Mouse (Mus musculus) embryonic facial prominence, embryonic 14.5 days (tissue): ENCODE measurements around the gene Cel. TPM values are rescaled to one million over a fixed set of nuclear protein-coding genes. Genes with fewer than 3 reads are reported as not detected.

ENCODE experiments used
- ATAC-seq: fragments of 200-750 bp; cut with Nextera tagmentation; 2 replicates; pipeline ENCODE4 v1.8.0; 2017; ENCODE audit warnings: low read depth, moderate number of reproducible peaks, moderate TSS enrichment
- DNase-seq: peaks from one replicate; pipeline ENCODE4 v3.0.0-alpha.2; 2015; ENCODE audit warnings: low spot score
- H3K27ac ChIP-seq: fragments of 300-500 bp; sonication (generic); replicated peaks from 2 replicates; pipeline ENCODE4 v1.5.1; 2014; ENCODE audit warnings: low read depth, mild to moderate bottlenecking, low read length, moderate library complexity
- H3K27me3 ChIP-seq: fragments of 300-500 bp; sonication (generic); replicated peaks from 2 replicates; pipeline ENCODE4 v1.6.1; 2014; ENCODE audit warnings: low read length; ENCODE audit not compliant: control insufficient read depth, insufficient read depth
- H3K36me3 ChIP-seq: fragments of 300-500 bp; sonication (generic); 2 replicates; pipeline ENCODE4 v1.6.1; 2014; ENCODE audit warnings: low read length, mixed read lengths; ENCODE audit not compliant: control insufficient read depth, insufficient read depth
- H3K4me1 ChIP-seq: fragments of 300-500 bp; sonication (generic); 2 replicates; pipeline ENCODE4 v1.6.1; 2014; ENCODE audit warnings: antibody characterized with exemption, low read length; ENCODE audit not compliant: control insufficient read depth, insufficient read depth
- H3K4me2 ChIP-seq: fragments of 300-500 bp; sonication (generic); 2 replicates; pipeline ENCODE4 v1.6.1; 2014; ENCODE audit warnings: low read depth, mild to moderate bottlenecking, low read length, moderate library complexity, mixed read lengths
- H3K4me3 ChIP-seq: fragments of 300-500 bp; sonication (generic); 2 replicates; pipeline ENCODE4 v1.5.1; 2014; ENCODE audit warnings: low read depth, mild to moderate bottlenecking, low read length
- H3K9ac ChIP-seq: fragments of 300-500 bp; sonication (generic); 2 replicates; pipeline ENCODE4 v1.6.1; 2014; ENCODE audit warnings: low read depth, mild to moderate bottlenecking, low read length, moderate library complexity, mixed read lengths
- H3K9me3 ChIP-seq: fragments of 300-500 bp; sonication (generic); 2 replicates; pipeline ENCODE4 v1.6.1; 2016; ENCODE audit warnings: low read length; ENCODE audit not compliant: control insufficient read depth
- WGBS: fragments of 180-500 bp; shearing (Covaris S2); extraction: QIAGEN DNeasy Blood & Tissue Kit; methylation state at CpG from one replicate; pipeline ENCODE4 v1.1.7; 2014; 5-methylcytosine and 5-hydroxymethylcytosine counted together
- polyA plus RNA-seq: library from polyadenylated mRNA; unstranded; fragments of >200 nt; fragmentation: Nextera tagmentation; extraction: Ambion mirVana; gene quantifications from 2 replicates; pipeline ENCODE4 v1.2.1, GENCODE M21; 2014

The Cel gene
- polyA plus RNA-seq = not detected in 2 replicates

GRCm38 (mm10) chr2:28563303-28563702 lies at the start of gene Cel:
Gene Cel, minus strand, starts transcription at chr2:28563403.
- no peak within 1 kb of the TSS for H3K9ac ChIP-seq
- WGBS = 64% methylated on average over 6 of the region's 6 CpGs

GRCm38 (mm10) chr2:28612436-28613063 lies 49.3 kb upstream of the Cel start:
- Histone ChIP-seq H3K27me3 (no peaks in the 10 kb centered on the region), H3K27ac (no peak overlapping the region), H3K36me3 (no peaks in the 10 kb centered on the region), H3K9ac (no peak overlapping the region), H3K4me2 (no peak overlapping the region), H3K9me3 (no peaks in the 10 kb centered on the region), H3K4me3 (no peak overlapping the region), H3K4me1 (no peaks in the 10 kb centered on the region)
- DNase-seq (no peak), ATAC-seq (no peak)
- 53% methylated on average over 10 of the region's 10 CpGs for WGBS

More at GRCm38 (mm10) chr2:28563303-28563702, at the start of gene Cel:
- no peak within 1 kb of the TSS for H3K27ac ChIP-seq
- ATAC-seq (no peak), DNase-seq (no peak)
- no peaks in the 10 kb centered on the region for H3K4me1 ChIP-seq
- peaks cover 33% of the 10 kb centered on the region for H3K36me3 ChIP-seq
- no peak within 1 kb of the TSS for H3K4me3 ChIP-seq
- H3K27me3 ChIP-seq = no peaks in the 10 kb centered on the region
- H3K4me2 ChIP-seq = no peak within 1 kb of the TSS
- no peaks in the 10 kb centered on the region for H3K9me3 ChIP-seq

GRCm38 (mm10) chr2:28611407-28611787 lies 48.2 kb upstream of the Cel start:
- Histone ChIP-seq H3K27ac (no peak overlapping the region), H3K4me1 (no peaks in the 10 kb centered on the region), H3K36me3 (no peaks in the 10 kb centered on the region), H3K9ac (no peak overlapping the region), H3K4me3 (no peak overlapping the region), H3K27me3 (no peaks in the 10 kb centered on the region), H3K4me2 (no peak overlapping the region), H3K9me3 (no peaks in the 10 kb centered on the region)
- ATAC-seq (no peak), DNase-seq (no peak)
- WGBS = 83% methylated on average over 15 of the region's 17 CpGs

- Histone ChIP-seq H3K4me2 (no peak overlapping the region), H3K4me3 (no peak overlapping the region), H3K9me3 (no peaks in the 10 kb centered on the region), H3K27ac (no peak overlapping the region), H3K4me1 (no peaks in the 10 kb centered on the region), H3K9ac (no peak overlapping the region), H3K27me3 (no peaks in the 10 kb centered on the region), H3K36me3 (no peaks in the 10 kb centered on the region)
- no peak for ATAC-seq
- no peak for DNase-seq
- 70% methylated on average over 12 of the region's 12 CpGs for WGBS
Observed at GRCm38 (mm10) chr2:28610716-28611406, 47.7 kb upstream of the Cel start.

GRCm38 (mm10) chr2:28609851-28610250 lies 46.6 kb upstream of the Cel start:
- no peak overlapping the region for H3K4me2 ChIP-seq
- H3K9ac ChIP-seq = no peak overlapping the region
- H3K27me3 ChIP-seq = no peaks in the 10 kb centered on the region
- ATAC-seq = no peak
- 88% methylated on average over 10 of the region's 10 CpGs for WGBS
- no peak overlapping the region for H3K27ac ChIP-seq
- H3K4me1 ChIP-seq = no peaks in the 10 kb centered on the region
- H3K36me3 ChIP-seq = no peaks in the 10 kb centered on the region
- no peak for DNase-seq
- H3K9me3 ChIP-seq = no peaks in the 10 kb centered on the region
- H3K4me3 ChIP-seq = no peak overlapping the region

GRCm38 (mm10) chr2:28607341-28608165 lies 44.4 kb upstream of the Cel start:
- H3K4me3 ChIP-seq = no peak overlapping the region
- no peak overlapping the region for H3K4me2 ChIP-seq
- H3K9ac ChIP-seq = no peak overlapping the region
- no peaks in the 10 kb centered on the region for H3K9me3 ChIP-seq
- no peak overlapping the region for H3K27ac ChIP-seq
- no peaks in the 10 kb centered on the region for H3K27me3 ChIP-seq
- peak; percentile 72 for ATAC-seq
- H3K4me1 ChIP-seq = no peaks in the 10 kb centered on the region
- H3K36me3 ChIP-seq = no peaks in the 10 kb centered on the region
- DNase-seq = peak; percentile 41
- WGBS = 45% methylated on average over 10 of the region's 10 CpGs

- Histone ChIP-seq H3K27me3 (no peaks in the 10 kb centered on the region), H3K27ac (no peak overlapping the region), H3K4me1 (no peaks in the 10 kb centered on the region), H3K9ac (no peak overlapping the region), H3K4me3 (no peak overlapping the region), H3K4me2 (no peak overlapping the region), H3K9me3 (no peaks in the 10 kb centered on the region), H3K36me3 (no peaks in the 10 kb centered on the region)
- 66% methylated on average over 8 of the region's 8 CpGs for WGBS
- peak; percentile 39; the same call in 1 of the 2 replicates for ATAC-seq
- DNase-seq = peak; percentile 30
Observed at GRCm38 (mm10) chr2:28606601-28607340, 43.6 kb upstream of the Cel start.

- Histone ChIP-seq H3K9ac (no peak overlapping the region), H3K27ac (no peak overlapping the region), H3K36me3 (no peaks in the 10 kb centered on the region), H3K27me3 (no peaks in the 10 kb centered on the region), H3K4me1 (no peaks in the 10 kb centered on the region), H3K4me2 (no peak overlapping the region), H3K9me3 (no peaks in the 10 kb centered on the region), H3K4me3 (no peak overlapping the region)
- DNase-seq = no peak
- 57% methylated on average over 14 of the region's 14 CpGs for WGBS
- ATAC-seq = no peak
Observed at GRCm38 (mm10) chr2:28605789-28606541, 42.8 kb upstream of the Cel start.
